Mouse (Mus musculus) kidney, embryonic 15.5 days (tissue): ENCODE data around the gene Mpp3. TPM values are rescaled to one million over a fixed set of nuclear protein-coding genes. Genes with fewer than 3 reads are reported as not detected.

ENCODE experiments used
- ATAC-seq: fragments of 200-750 bp; cut with Nextera tagmentation; replicated peaks from 2 replicates; pipeline ENCODE4 v1.8.0; 2017; ENCODE audit warnings: moderate TSS enrichment; ENCODE audit not compliant: low FRiP score
- H3K27ac ChIP-seq: fragments of 300-500 bp; sonication (generic); 2 replicates; pipeline ENCODE4 v1.5.1; 2015; ENCODE audit warnings: mild to moderate bottlenecking, inconsistent platforms
- H3K27me3 ChIP-seq: fragments of 300-500 bp; sonication (generic); 2 replicates; pipeline ENCODE4 v1.6.1; 2015; ENCODE audit warnings: inconsistent platforms
- H3K36me3 ChIP-seq: fragments of 300-500 bp; sonication (generic); 2 replicates; pipeline ENCODE4 v1.6.1; 2015; ENCODE audit warnings: inconsistent platforms
- H3K4me1 ChIP-seq: fragments of 300-500 bp; sonication (generic); 2 replicates; pipeline ENCODE4 v1.6.1; 2015; ENCODE audit warnings: inconsistent platforms
- H3K4me2 ChIP-seq: fragments of 300-500 bp; sonication (generic); 2 replicates; pipeline ENCODE4 v1.6.1; 2015; ENCODE audit warnings: moderate library complexity, mild to moderate bottlenecking, inconsistent platforms
- H3K4me3 ChIP-seq: fragments of 300-500 bp; sonication (generic); replicated peaks from 2 replicates; pipeline ENCODE4 v1.5.1; 2015; ENCODE audit warnings: mild to moderate bottlenecking, inconsistent platforms
- H3K9ac ChIP-seq: fragments of 300-500 bp; sonication (generic); 2 replicates; pipeline ENCODE4 v1.6.1; 2015; ENCODE audit warnings: mild to moderate bottlenecking, inconsistent platforms
- H3K9me3 ChIP-seq: fragments of 300-500 bp; sonication (generic); replicated peaks from 2 replicates; pipeline ENCODE4 v1.6.1; 2016; ENCODE audit warnings: inconsistent platforms
- WGBS: fragments of 180-500 bp; shearing (Covaris S2); methylation state at CpG from one replicate; pipeline ENCODE4 v1.1.7; 2015; ENCODE audit warnings: mixed read lengths; 5-methylcytosine and 5-hydroxymethylcytosine counted together
- polyA plus RNA-seq: library from polyadenylated mRNA; unstranded; fragments of >200 nt; fragmentation: Nextera tagmentation; extraction: Ambion mirVana; gene quantifications from 2 replicates; pipeline ENCODE4 v1.2.1, GENCODE M21; 2015

The Mpp3 gene
- polyA plus RNA-seq, 1 experiment from 2014 or later, result 11.0 TPM

- no peak for ATAC-seq
- Histone ChIP-seq H3K27me3 (peaks cover 13% of the 10 kb centered on the region), H3K4me1 (peaks cover 24% of the 10 kb centered on the region), H3K36me3 (peaks cover 22% of the 10 kb centered on the region), H3K9ac (no peak overlapping the region), H3K27ac (no peak overlapping the region), H3K4me2 (no peak overlapping the region), H3K9me3 (no peaks in the 10 kb centered on the region), H3K4me3 (no peak overlapping the region)
- 54% methylated on average over 3 of the region's 3 CpGs for WGBS
Observed at GRCm38 (mm10) chr11:101971410-101971809, 56.9 kb downstream of the Mpp3 start.

DNA sequence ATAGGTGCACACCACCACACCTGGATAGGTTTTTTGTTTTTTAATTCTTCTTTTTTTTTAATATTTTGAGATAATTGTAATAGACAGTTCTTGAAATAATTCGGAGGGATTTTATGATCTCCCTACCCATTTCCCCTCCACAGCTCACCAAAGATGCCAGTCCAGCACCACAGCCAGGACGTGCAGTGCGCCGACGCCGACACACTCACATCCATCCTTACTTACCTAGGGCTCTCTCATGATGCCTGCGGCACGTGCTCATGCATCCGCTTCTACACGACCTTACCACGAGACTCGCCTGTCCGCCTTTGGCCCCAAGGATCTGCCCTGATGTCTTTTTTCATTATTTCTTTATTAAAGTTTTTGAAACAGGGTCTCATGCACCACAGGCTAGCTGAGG is 58.4 kb downstream of the Mpp3 start:
- no peak overlapping the region for H3K9ac ChIP-seq
- H3K4me2 ChIP-seq, result no peak overlapping the region
- no peaks in the 10 kb centered on the region for H3K9me3 ChIP-seq
- WGBS, result 87% methylated on average over 13 of the region's 13 CpGs
- peaks cover 17% of the 10 kb centered on the region for H3K36me3 ChIP-seq
- no peak overlapping the region for H3K4me3 ChIP-seq
- peaks cover 40% of the 10 kb centered on the region for H3K4me1 ChIP-seq
- no peak overlapping the region for H3K27ac ChIP-seq
- no peak for ATAC-seq
- H3K27me3 ChIP-seq, result peaks cover 28% of the 10 kb centered on the region

DNA sequence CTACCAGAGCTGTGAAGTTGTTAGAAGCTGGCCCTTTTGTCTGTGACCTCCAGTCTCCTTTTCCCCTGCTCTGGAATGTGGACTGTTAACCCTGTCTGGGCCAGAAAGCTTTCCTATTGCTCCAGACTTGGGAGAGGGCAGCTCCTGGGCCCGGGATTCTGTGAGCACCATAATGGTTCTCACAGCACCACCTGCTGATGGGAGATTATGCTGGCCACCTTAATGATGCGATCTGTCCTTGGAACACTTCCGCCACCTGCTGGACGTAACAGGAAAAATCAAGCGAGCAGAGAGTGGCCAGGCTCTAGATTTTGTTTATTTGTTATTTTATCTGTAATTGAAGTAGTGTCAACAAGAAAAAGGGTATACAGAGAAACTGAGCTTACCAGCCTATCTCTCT is 59.5 kb downstream of the Mpp3 start:
- 0% methylated on average over 5 of the region's 5 CpGs for WGBS
- Histone ChIP-seq H3K4me2 (peak overlapping the region; percentile 0; the same call in 1 of the 2 replicates), H3K4me1 (peaks cover 50% of the 10 kb centered on the region), H3K9me3 (no peaks in the 10 kb centered on the region), H3K27me3 (peaks cover 39% of the 10 kb centered on the region), H3K9ac (no peak overlapping the region), H3K27ac (0 out of 2 replicates have a peak overlapping the region, but pooled peaks have one; percentile 42), H3K4me3 (no peak overlapping the region), H3K36me3 (peaks cover 16% of the 10 kb centered on the region)
- ATAC-seq, result peak; percentile 33; the same call in 1 of the 2 replicates

DNA sequence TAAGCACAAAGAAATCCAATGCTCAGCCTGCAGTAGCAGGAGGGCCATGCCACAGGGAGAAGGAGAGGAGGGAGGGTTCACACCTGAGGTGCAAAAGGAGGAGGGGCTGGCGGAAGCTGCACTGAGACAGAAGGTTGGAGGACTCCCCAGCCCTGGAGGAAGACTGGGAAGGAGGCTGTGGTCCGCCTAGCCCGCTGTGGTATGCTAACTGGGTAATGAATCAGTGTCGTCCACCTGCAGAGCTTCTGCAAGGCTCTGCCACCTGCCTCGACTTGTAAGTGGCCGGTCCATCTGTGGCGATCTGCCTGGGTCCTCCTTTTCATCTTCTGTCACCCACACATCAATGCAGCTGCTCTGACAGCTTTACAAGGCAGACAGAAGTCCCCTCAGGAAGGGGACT is 60.0 kb downstream of the Mpp3 start:
- peak; percentile 10; the same call in 1 of the 2 replicates for ATAC-seq
- Histone ChIP-seq H3K27ac (peak overlapping the region; percentile 42; the same call in 1 of the 2 replicates), H3K9ac (no peak overlapping the region)

DNA sequence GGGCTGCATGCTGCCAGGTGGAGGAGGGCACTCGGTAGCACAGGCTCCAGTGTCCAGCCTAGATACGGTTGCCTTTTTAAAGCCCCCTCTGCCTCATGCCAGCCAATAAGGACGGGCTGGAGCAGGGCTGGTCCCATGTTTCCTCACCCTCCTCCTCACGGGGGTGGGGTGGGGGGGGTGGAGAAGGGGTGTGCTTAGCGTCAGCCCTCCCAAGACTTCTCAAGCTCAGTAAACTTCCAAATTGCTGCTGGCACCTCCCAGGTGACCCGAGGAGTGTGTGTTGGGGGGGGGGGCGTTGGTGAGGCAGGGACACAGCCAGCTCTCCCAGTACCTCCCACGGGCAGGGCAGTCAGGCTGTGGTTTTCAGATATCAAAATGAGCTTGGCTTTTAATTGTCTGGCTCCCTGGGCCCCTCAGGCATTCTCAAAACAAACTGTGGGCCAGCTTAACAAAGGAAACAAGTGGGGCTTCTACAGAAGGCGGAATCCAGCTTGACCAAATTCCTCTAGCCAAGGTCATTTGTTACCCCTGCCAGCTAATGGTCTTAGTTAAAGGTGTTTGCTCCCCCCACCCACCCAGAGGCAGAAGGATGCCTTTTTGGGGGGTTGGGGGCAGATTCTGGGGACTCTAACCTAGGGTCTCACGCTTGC is 61.2 kb downstream of the Mpp3 start, which contains the start of gene Sost:
Gene Sost, minus strand, starts transcription at position 51 of the 650 bp plus-strand sequence.
- peak within 1 kb of the TSS; percentile 64 for H3K27ac ChIP-seq
- no peak within 1 kb of the TSS for H3K9ac ChIP-seq
- peaks cover 67% of the 10 kb centered on the region for H3K4me1 ChIP-seq
- H3K36me3 ChIP-seq, result 0 out of 2 replicates have a peak, but pooled peaks cover under 1% of the 10 kb centered on the region
- WGBS, result 20% methylated on average over 9 of the region's 10 CpGs
- H3K9me3 ChIP-seq, result no peaks in the 10 kb centered on the region
- H3K4me2 ChIP-seq, result peak within 1 kb of the TSS; percentile 38
- peaks cover 56% of the 10 kb centered on the region for H3K27me3 ChIP-seq
- peak within 1 kb of the TSS; percentile 11; the same call in 1 of the 2 replicates for H3K4me3 ChIP-seq
- ATAC-seq, result no peak; the same call in 1 of the 2 replicates

More for the DNA sequence above, 60.0 kb downstream of the Mpp3 start:
- H3K4me3 ChIP-seq, result no peak overlapping the region
- H3K4me1 ChIP-seq, result peaks cover 55% of the 10 kb centered on the region
- no peaks in the 10 kb centered on the region for H3K9me3 ChIP-seq
- peaks cover 11% of the 10 kb centered on the region for H3K36me3 ChIP-seq
- H3K27me3 ChIP-seq, result peaks cover 44% of the 10 kb centered on the region
- 11% methylated on average over 7 of the region's 7 CpGs for WGBS
- peak overlapping the region; percentile 0; the same call in 1 of the 2 replicates for H3K4me2 ChIP-seq

DNA sequence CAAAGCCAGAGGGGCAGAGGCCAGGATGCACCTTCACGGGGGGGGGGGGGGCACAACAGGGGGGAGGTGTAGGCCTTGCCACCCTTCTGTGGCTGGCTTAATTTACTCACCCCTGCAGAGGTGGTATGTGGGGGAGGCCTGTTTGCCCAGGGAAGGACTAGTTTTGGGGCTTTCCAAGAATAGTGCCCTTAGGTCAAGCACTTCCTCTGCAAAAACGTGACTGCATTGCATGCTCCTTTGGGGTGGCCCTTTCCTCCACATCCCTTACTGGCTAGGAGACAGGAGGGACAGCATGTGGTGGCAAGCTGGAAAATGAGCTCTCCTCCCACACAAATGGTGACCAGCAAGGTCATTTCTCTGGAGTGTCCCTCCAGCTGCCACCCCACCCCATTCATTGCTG is 62.7 kb downstream of the Mpp3 start:
- Histone ChIP-seq H3K27me3 (peaks cover 71% of the 10 kb centered on the region), H3K4me2 (peak overlapping the region; percentile 38), H3K4me1 (peaks cover 70% of the 10 kb centered on the region), H3K9me3 (no peaks in the 10 kb centered on the region), H3K27ac (peak overlapping the region; percentile 64; the same call in 1 of the 2 replicates), H3K36me3 (no peaks in the 10 kb centered on the region), H3K9ac (no peak overlapping the region), H3K4me3 (peak overlapping the region; percentile 11; the same call in 1 of the 2 replicates)
- ATAC-seq, result peak; percentile 12; the same call in 1 of the 2 replicates
- WGBS, result 0% methylated on average over 2 of the region's 2 CpGs

GRCm38 (mm10) chr11:101964647-101965046 is 63.6 kb downstream of the Mpp3 start:
- Histone ChIP-seq H3K27me3 (peaks cover 76% of the 10 kb centered on the region), H3K9me3 (no peaks in the 10 kb centered on the region), H3K4me1 (peaks cover 70% of the 10 kb centered on the region), H3K4me2 (peak overlapping the region; percentile 95), H3K4me3 (no peak overlapping the region), H3K36me3 (no peaks in the 10 kb centered on the region), H3K27ac (peak overlapping the region; percentile 63; the same call in 1 of the 2 replicates), H3K9ac (no peak overlapping the region)
- ATAC-seq, result peak; percentile 15; the same call in 1 of the 2 replicates
- WGBS, result 7% methylated on average over 8 of the region's 8 CpGs

DNA sequence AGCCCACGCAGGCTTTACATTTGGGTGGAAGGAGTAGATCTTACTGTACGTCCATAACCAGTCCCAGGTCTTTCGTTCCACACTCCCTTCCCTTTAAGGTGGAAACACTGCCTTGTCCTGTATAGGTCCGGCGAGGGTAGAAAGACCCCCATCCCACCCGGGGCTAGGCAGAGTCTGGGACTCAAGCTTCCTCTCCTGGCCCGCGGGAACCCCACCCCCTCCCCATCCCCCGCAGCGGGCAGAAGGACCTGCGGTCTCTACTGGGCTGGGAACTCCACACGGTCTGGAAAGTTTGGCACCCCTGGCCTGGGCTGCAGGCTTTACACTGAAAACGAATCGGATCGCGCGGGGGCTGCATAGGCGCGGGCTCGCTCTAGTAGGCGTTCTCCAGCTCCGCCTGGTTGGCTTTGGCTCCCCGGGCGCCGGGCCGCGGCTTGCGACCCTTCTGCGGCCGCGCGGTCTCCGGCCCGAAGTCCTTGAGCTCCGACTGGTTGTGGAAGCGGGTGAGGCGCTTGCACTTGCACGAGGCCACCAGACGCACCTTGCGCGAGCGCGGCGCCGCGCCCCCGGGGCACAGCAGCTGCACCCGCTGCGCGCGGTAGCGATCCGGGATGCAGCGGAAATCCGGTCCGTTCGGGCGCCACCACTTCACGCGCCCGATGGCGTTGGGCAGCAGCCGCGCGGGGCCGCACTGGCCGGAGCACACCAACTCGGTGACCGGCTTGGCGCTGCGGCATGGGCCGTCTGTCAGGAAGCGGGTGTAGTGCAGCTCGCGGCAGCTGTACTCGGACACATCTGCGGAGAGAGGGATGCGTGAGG is 64.6 kb downstream of the Mpp3 start:
- Histone ChIP-seq H3K36me3 (no peaks in the 10 kb centered on the region), H3K9me3 (no peaks in the 10 kb centered on the region), H3K4me1 (peaks cover 69% of the 10 kb centered on the region), H3K4me2 (peak overlapping the region; percentile 95), H3K4me3 (peak overlapping the region; percentile 54), H3K27ac (peak overlapping the region; percentile 63), H3K27me3 (peaks cover 81% of the 10 kb centered on the region), H3K9ac (peak overlapping the region; percentile 56)
- under 1% methylated on average over 78 of the region's 78 CpGs for WGBS
- peak; percentile 38 for ATAC-seq

GRCm38 (mm10) chr11:101963043-101963442 is 65.2 kb downstream of the Mpp3 start:
- Histone ChIP-seq H3K4me1 (peaks cover 63% of the 10 kb centered on the region), H3K4me3 (peak overlapping the region; percentile 54), H3K9ac (peak overlapping the region; percentile 56; the same call in 1 of the 2 replicates), H3K27me3 (peaks cover 84% of the 10 kb centered on the region), H3K36me3 (no peaks in the 10 kb centered on the region), H3K9me3 (no peaks in the 10 kb centered on the region), H3K4me2 (peak overlapping the region; percentile 95), H3K27ac (no peak overlapping the region)
- WGBS, result 7% methylated on average over 11 of the region's 11 CpGs
- ATAC-seq, result no peak

GRCm38 (mm10) chr11:101957476-101957875 is 70.8 kb downstream of the Mpp3 start:
- whole genome bisulfite sequencing, result 69% methylated on average over 5 of the region's 5 CpGs
- H3K27ac ChIP-seq, result no peak overlapping the region
- ATAC-seq, result no peak
- H3K9ac ChIP-seq, result no peak overlapping the region
- H3K36me3 ChIP-seq, result no peaks in the 10 kb centered on the region
- peaks cover 52% of the 10 kb centered on the region for H3K27me3 ChIP-seq
- peaks cover 21% of the 10 kb centered on the region for H3K4me1 ChIP-seq
- H3K9me3 ChIP-seq, result no peaks in the 10 kb centered on the region
- no peak overlapping the region for H3K4me2 ChIP-seq
- no peak overlapping the region for H3K4me3 ChIP-seq

- 43% methylated on average over 4 of the region's 4 CpGs for WGBS
- peaks cover 38% of the 10 kb centered on the region for H3K27me3 ChIP-seq
- H3K9me3 ChIP-seq, result no peaks in the 10 kb centered on the region
- H3K4me3 ChIP-seq, result no peak overlapping the region
- H3K4me1 ChIP-seq, result peaks cover 19% of the 10 kb centered on the region
- no peak for ATAC-seq
- H3K4me2 ChIP-seq, result peak overlapping the region; percentile 36
- no peak overlapping the region for H3K9ac ChIP-seq
- no peaks in the 10 kb centered on the region for H3K36me3 ChIP-seq
- peak overlapping the region; percentile 65 for H3K27ac ChIP-seq
Observed at GRCm38 (mm10) chr11:101953441-101953840, 74.8 kb downstream of the Mpp3 start.
